Mouse (Mus musculus) cortical plate, adult 2 months (tissue): ENCODE measurements around the gene Clk3.

Source experiments
- CTCF ChIP-seq: fragments of 200-500 bp; IDR thresholded peaks from 2 replicates; pipeline ENCODE4 v1.5.1; 2011; ENCODE audit warnings: mild to moderate bottlenecking, control low read depth, low read length; ENCODE audit not compliant: insufficient read depth; ENCODE audit errors: extremely low read depth
- POLR2A ChIP-seq: fragments of 200-500 bp; IDR thresholded peaks from 2 replicates; pipeline ENCODE4 v1.6.1; 2011; ENCODE audit warnings: mild to moderate bottlenecking, low read length, control low read depth; ENCODE audit not compliant: insufficient read depth; ENCODE audit errors: extremely low read depth

DNA sequence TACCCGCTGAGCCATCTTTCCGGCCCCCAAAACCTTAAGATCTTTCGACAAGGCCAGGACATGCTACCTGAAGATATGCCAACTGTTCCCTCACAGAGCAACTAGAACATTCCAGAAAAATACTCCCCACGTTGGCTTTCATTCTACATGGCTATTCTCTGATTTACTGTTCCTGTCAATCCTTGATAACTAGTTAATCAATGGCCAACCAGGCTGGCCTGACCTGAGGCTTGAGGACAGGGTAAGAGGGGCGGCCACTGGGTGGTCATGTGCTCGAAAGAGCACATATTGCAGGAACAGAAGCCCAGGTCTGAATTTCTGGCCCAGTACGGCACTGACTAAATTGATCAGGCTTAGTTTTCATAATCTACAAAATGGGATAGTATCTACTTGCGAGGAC is 31.8 kb upstream of the Clk3 start:
- TF ChIP-seq CTCF (no peak), POLR2A (no peak)
